Mouse (Mus musculus) cerebellum, adult 2 months (tissue): ENCODE measurements around the gene Clca3a1.

Experiments
- CTCF ChIP-seq: fragments of 200-500 bp; IDR thresholded peaks from 2 replicates; pipeline ENCODE4 v1.5.1; 2011; ENCODE audit warnings: low read depth, mild to moderate bottlenecking, control low read depth, low read length, moderate library complexity, borderline replicate concordance; ENCODE audit not compliant: insufficient read depth
- POLR2A ChIP-seq: fragments of 200-500 bp; IDR thresholded peaks from 2 replicates; pipeline ENCODE4 v1.6.1; 2011; ENCODE audit warnings: low read length, control low read depth, borderline replicate concordance; ENCODE audit not compliant: insufficient read depth

DNA sequence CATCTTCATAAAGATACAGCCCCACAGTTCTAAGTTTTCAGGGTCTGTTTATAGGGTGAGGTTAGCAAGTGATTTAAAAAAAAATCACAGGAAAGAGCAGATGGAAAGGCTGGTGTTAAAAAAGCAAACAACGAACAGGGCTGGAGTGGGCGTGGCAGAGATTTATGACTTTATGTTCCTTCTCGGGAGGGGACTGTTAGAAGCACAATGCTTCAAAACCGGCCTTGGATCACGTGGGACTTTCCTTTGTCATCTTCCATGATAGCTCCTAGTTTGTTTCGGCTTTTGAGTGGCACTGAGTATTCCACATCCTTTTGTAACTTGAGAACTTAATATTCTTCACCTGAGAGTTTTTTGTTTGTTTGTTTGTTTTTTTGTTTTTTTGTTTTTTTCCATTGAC, 677 bp upstream of the Clca3a1 start:
- TF ChIP-seq CTCF (no peak), POLR2A (no peak)
